Mouse (Mus musculus) embryo, embryonic 10 days (tissue): ENCODE data around the gene Unc5b.
"Not testable (repeated sequence)": the region's sequence is repeated elsewhere in the genome, so short reads cannot be mapped to it uniquely, and the experiment has no call there.

Experiments
- DNase-seq: peaks from one replicate; pipeline ENCODE4 v3.0.0-alpha.2; 2015; ENCODE audit warnings: low spot score

Unc5b gene

DNA sequence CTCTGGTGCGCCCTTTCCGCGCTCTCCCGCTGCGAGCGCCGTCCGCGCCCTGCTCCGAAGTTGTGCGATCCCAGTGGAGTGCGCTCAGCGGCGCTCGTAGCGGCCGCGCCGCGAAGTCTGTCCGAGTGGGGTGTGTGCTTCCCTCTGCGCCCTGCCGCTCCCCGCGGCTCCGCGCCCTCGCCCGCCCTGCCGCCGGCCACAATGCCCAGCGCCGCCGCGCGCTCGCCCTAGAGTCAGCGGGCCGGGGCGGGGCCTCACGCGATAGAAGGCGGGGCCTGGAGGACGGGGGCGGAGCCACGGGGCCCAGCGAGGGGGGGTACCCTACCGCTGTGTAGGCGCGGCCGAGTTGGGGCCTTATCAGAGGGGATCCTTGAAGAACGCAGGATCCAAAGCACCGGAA is at the start of gene Unc5b:
Gene Unc5b (minus strand): TSS at position 203 of the 400 bp plus-strand sequence.
- DNase-seq: peak; percentile 89

DNA sequence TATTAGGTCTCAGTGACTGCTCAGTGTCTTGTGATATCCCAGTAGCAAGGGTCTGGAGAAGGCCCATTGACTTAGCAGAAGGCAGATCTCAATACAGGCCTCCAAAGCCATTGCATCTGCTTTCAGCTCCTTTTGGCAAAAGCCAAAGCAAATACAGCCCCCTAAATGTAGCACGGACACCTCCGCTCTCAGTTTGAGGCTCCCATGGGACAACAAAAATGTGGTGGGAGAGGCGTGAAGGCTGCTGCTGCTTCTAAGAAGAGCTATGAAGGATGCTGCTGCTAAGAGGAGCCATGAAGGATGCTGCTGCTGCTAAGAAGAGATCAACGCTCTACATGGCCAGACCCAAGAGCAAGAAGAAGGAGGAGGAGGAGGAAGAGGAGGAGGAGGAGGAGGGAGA is 48.4 kb upstream of the Unc5b start:
- DNase-seq: no peak

DNA sequence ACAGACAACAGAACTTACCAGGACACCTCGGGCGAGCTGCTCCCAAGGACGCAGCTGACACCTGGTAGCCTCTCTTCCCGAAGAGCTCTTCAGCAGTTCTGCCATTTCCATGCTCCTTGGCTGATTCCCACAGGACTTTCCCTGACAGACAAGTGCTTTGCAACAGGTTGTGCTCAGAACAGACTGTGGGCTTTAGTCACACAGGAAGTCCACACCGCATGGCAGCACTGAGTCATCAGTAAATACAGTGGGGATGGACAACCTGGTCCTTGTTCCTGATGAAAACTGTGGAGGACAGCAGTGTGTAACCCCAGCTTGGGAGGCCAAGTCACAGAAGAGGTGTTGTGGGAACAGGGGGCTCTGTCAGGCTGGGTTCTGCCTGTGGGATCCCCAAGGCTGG is 45.7 kb upstream of the Unc5b start:
- no peak for DNase-seq

DNA sequence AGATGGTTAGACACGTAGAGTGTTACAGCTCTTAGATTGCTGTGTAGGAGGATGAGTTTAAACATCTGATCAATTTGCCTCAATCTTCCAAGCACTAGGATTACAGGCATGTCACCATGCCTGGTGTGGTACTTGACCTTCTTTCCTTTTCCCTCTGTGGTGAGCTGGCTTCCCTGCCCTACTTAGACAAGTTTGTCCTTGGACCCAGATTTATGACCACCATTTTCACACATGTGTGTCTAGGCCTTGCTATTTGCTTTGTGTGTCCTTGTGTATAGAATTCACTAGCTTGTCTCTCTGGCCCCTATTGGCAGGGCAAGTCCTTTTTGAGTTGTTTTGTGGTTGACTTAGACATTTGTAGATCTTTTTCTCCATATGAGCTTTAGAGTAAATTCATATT is 43.6 kb upstream of the Unc5b start:
- no peak for DNase-seq

DNA sequence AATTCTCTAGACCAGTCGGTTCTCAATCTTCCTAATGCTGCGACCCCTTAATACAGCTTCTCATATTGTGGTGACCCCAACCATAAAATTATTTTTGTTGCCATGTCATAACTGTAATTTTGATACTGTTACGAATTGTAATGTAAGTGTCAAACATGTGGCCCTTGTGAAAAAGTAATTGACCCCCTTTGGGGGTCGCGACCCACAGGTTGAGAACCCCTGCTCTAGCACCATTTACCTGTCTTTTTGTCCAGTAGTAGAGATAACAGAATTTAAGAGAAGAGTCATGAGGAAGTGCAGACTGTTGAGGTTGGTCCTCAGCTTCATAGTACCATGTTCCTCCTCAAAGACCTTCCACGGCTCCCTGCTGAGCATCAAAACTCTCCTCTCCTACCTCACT is 31.9 kb upstream of the Unc5b start:
- DNase-seq: no peak

DNA sequence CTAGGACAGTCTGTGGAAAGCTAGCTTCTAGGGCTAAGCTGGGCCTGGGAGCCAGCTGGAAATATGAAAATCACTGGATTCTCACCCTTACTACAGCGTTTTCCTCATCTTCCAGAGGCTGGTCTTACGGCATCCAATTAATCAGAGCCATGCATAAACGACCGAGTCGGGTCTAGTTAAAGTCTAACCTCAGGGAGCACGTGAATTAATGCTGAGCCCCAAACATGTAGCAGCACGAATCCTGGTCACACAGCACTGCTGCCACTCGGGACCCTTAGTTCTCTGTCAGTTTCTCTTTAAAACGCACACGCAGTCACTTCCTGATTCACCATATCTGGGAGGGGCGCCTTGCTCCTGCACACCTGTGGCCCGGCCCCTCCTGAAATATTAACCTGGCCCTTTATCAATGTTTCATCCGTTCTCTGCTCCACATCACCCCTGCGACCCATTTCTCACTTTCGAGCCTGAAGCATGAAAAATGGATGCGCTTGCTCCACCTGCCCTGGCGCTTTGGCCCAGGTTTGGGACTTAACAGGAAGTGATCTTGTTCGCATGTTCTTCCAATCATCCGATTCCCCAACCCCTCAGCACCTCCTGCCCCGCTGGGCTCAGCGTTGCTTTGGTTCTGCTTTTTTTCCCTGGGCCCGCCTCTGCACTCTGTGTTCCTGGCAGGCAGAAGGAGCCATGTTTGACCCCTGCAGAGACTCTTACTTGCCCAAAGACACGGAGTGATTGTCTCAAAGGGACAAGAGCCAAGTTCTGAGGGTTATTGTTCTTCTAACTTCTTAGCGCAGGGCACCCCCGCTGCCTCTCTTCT is 31.3 kb upstream of the Unc5b start:
- no peak for DNase-seq

DNA sequence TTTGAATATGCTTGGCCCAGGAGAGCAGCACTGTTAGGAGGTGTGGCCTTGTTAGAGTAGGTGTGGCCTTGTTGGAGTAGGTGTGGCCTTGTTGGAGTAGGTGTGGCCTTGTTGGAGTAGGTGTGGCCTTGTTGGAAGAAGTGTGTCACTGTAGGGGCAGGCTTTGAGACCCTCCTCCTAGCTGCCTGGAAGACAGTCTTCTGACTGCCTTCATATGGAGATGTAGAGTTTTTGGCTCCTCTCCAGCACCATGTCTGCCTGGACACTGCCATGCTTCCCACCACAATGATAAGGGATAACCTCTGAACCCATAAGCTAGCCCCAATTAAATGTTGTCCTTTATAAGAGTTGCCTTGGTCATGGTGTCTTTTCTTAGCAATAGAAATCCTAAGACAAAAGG is 13.9 kb upstream of the Unc5b start:
- DNase-seq: not testable (repeated sequence)

DNA sequence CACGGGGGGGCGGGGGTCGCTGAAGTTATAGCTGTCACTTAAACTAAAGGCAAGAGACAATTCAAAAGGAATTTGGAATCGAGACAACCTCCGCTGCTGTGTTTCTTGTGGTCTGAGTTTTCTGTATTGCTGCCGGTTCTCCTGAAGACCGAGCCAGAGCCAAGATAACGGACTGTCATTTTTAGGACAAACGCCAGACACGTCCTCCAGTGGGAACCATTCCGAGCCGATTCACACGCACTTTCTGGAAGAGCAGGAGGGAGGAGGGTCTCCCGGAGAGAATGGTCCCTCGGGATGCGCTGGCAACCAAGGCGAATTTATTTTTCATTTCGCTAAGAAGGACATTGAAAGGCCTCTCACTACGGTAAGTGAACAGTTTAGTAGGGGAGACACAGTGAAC is 7.4 kb upstream of the Unc5b start:
- no peak for DNase-seq

DNA sequence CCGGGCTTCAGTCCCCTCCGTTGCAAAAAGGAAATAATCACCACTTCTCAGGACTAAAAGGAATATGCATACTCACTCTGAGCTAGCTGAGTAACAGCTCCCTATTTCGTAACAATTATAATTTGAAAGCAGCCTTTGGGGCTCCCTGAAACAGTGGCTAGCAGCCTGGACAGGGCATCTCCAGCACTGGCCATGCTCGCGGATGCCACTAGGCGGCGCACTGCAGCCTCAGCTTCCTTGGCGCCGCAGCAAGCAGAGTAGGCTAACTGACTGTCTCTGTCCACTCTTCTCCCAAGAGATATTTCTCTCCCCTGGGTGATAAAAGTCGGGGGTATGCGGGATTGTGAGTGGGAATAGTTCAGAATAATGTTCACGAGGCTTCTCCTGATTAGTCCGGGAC is 3.6 kb upstream of the Unc5b start:
- DNase-seq: peak; percentile 91

DNA sequence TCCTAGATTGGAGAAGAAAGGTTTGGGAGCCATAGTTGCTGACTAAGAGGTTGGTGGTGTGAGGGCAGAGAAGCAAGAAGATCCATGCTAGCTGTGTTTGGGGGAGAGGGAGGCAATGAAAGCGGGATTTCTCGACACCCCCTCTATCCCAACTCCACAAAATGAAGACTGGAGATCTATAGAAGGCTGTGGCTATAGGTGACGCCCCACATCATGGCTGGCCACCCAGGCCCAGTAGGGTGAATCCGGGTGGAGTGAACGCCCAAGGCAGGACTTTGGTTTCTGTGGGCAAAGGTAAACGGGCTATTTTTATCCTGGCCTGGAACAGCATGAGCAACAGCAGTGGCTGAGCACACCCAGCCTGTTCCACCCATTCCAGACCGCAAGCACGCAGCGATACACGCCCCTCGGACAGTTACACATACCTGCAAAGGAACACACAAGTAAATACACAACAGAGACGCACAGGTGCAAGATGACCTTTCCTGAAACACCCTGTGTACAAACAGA is 1.3 kb upstream of the Unc5b start:
- no peak for DNase-seq

DNA sequence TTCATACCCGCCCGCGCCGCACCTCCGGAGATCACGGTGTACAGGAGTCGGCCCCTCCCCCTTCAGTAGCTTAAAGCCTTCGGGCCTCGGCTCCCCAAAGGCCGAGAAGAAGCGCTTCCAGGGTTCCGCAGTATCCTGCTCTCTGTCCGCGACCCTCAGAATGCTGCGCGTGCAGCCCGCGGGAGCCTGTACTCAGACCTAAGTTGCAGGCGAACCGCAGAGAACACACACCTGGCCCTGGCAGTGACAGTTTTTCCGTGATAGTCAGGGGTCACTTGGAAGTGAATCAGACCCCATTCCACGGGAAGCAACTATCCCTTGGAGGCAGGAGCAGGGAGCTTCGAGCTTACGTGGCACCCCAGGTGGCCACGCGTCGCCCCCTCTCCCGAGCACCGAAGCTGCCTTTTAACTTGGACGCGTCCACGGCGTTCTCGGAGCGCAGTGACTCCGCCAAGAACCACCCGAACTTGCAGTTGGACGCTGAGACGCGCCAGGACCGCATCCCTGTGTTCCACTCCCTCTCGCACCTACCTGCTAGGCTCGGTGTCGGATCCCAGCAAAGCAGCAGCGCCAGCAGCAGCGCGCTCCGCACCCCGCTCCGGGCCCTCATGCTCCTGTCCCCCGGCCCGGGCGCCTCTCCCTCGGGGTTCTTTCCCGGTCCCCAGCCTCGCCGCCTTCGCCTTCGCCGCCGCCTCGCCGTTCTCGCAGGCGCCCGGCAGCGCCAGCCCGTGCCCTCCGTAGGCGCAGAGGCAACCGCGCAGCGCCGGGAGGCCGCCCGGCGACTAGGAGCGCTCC is 628 bp downstream of the Unc5b start:
- no peak for DNase-seq

DNA sequence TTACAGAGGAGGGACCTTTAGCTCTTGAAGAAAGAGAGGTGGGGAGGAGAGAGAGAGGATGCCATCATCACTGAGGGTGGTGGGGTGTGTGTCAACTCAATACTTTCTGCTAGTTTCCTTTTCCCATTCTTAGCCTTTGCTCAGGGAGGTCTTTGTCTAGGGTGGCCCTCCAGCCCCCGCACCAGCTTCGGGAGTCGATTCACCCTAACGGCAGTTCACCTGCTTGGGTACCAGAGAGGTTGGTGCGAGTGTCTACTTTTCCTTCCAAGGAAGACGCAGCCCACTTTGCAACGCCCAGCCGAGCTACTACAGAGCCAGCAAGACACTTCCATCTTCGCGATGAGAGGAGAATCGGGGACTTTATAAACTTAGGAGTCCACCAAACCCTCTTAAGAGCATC is 1.4 kb downstream of the Unc5b start:
- DNase-seq: no peak

DNA sequence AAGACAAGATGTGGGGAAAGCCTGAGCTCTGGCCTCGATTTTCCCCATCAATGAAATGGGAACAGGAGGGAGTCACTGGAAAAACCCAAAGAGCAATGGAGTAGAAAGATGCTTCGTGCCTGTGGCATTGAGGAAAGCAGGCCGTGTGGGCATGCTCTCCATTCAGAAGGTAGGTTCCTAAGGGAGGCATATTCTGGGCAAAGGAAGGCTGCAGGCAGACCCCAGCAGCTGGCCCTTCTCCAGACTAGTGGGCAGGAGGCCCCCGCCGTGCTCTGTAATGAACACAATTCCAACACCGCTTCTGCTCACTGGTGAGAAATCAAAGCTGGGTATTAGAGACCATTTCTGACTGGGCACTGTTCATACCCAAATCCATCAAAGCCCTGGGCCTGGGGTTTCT is 2.3 kb downstream of the Unc5b start:
- no peak for DNase-seq

DNA sequence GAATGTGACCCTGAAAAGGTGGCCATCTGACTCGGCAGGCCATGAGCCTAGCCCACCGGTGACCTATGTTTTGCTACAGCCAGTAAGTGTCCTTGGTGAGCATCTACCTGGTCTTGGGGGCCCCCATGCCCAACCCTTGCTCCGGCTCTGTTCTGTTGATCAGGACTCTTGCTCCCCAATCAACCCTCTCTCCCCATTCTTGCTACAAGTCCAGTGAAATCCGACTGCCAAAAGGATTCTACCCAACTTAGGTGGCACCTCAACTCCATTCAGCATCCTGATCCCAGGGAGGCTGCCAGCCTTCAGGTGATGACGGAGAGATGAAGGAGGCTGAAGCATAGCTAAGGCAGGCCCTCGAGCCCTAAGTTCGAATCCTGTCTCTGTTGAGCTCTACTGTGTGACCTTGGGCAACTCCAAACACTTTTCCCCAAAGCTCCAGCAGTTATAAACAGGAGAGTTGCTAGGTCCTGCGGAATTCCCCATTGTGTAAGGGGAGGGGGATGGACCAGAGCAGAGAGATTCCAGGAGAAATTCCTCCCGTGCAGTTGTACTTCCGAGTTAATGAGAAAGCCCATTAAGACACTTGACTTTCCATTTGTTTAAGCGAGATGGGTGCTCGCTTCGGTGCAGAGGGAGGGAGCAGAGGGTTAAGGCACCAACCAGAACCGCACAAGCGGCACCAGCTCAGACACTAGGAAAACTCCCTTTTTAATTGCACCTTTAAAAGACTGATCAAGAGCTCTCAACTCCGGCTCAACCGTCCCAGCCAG is 3.3 kb downstream of the Unc5b start:
- DNase-seq: no peak

DNA sequence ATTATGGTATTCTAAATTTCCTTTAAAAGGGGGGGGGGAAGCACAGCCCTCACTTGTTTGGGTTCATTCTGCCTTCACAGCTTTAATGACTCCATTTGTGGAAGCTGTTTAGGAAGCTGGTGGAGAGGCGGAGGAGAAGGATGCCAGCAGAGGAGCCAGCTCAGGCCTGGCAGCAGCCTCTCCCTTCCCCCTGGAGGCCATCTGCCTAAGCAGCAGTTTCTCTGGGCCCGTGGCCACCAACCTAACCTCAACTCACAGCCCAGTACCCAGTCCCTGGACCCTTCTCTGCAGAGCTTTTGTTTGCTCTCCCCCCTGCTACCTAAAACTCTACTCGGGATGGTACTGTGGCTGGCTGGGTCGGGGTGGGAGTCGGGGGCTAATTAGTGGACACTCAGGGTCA is 4.1 kb downstream of the Unc5b start:
- DNase-seq: no peak

DNA sequence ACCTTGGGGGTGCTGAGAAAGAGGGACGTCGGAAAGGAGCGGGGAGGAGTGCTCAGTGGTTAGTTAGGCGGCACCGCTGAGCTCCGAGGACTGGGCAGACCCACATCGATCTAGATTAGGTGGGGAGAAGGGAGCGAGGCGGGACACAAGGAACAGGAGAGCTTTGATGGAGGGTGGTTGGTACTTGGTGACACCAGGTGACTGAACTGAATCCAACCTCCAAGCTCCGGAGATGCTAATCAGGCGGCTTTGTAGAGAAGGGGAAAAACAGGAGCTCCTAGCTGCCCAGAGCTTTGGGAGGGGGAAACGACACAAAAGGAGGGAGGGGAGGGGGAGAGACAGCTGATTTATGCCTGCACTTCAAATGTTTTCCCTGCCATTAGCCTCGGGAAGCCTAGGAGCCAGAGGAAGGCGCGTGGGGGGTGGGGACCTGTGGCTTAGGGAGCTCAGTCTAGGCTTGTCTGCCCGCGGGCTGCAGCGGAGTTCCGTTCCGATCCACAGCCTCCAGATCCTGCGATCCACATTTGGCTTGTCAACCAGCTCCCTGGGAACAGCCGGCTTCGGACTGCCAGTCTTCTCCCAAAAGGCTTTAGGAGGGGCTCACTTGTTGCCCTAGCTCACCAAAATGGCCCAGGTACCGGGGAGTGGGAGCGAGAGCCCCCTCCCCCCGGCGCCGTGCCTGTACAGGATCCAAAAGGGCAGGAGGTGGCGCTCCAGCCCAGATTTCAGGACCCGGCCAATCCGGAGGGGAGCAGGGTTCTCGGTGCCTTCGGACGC is 4.7 kb downstream of the Unc5b start:
- peak; percentile 83 for DNase-seq

DNA sequence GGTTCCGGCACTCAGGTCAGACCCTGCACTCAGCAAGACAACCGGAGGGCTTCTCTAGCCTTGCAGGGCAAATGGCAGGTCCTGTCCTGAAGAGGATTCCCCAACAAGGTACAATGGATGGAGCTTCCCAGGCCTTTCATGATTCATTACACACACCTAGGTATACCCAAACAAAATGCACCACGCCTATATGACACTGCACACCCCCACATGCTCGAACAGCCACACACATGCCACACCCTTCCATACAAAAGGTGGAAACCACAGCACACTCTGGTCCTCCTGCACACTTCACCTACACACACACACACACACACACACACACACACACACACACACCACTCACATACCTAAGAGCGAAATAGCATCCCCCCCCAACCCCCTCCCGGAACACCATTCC is 5.4 kb downstream of the Unc5b start:
- no peak for DNase-seq

DNA sequence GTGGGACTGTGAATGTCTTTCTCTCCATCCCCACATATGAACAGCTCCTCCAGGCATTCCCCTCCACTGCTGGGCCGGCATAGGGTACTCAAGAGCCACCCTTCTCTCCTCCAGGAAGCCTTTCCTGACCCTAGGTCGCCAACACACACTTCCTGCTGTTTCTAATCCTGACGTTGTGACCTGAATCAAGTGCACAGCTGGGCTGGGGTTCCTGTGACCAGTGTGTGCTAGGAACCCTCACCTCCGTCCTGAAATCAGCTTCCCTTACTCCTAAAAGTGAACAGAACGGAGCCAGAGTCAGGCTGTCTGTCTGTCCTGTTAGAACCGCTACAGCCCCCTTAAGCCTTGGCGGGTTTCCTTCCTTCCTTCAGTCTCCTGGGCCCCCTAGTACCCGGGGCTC is 7.6 kb downstream of the Unc5b start:
- DNase-seq: no peak

DNA sequence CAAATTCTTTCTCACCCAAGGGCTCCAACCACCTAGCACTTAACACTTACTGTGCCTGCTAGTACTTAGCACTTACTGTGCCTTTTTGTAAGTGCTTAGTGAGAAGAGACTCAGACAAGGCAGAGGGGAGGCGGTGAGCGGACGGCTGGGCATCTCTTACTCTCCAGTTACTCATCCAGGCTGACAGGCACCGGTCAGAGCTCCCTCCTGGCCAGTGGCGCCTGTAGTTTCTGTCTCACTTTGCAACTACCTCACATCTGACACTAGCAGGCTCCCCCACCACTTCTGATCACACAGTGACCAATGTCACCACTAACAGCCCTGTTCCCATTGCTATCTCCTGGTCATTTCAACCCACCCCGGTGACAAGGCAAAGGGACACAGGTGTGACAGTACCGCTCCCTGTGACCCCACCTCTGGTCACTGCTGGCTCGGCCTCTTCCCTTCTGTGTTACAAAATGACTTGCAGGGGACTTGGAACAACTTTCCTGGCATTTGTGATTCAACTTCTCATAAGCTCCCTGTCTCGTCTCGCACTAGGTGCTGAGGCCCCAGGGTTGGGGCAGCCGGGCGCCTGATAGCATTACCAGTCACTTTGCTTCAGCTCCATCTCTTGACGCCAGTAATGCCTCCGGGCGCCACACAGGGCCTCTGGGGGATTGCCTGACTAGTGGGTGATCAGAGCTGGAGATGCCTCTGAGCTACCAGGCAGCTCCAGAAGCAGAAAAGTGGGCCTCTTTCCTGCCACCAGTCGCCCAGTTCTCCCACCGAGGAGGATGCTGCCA is 8.5 kb downstream of the Unc5b start:
- DNase-seq: no peak

DNA sequence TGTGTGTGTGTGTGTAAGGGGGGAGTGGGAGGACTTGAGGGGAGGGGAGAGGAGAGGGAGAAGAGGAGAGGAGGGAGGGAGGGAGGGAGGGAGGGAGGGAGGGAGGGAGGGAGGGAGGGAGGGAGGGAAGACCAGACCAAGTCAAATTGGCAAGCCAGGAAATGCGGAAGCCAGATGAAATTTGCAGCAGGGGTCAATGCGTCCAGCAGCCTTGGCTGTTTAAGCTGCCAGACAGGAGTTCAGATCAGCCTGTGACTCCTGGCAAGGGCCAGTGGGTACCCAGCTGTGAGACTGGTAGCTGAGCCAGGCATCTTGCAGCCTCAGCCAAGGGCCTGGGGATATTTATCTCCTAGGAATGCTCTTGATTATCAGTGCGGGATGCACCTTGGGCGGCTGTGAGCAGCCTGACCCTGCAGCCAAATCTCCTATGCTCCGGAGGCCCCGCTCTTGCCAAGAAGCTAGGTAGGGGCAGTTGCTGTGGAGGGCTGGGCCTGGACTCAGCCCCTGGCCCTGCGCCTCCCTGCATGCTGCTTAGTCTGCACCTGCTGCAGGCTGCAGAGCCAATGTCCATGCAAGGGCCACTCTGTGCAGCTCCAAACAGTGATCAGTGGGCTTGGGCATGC is 9.5 kb downstream of the Unc5b start:
- DNase-seq: no peak

DNA sequence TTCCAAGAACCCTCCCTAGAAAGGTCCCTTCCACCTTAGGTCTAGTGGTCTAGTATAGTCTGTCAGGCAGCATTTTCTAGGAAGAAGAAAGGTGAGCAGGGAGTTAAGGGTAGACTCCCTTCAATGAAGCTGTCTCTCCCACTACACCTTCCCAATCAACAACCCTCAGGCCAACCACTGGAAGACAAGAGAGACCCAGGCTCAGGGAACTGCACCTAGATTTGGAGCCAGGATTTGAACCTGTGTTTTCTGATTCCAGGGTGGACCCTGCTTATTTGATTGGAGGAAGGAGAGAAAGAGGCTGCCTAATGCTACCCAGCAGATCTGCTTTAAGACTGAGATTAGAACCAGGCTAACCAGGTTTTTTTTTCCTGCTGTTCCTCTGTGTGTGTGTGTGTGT is 10.1 kb downstream of the Unc5b start:
- no peak for DNase-seq
